ENCODE assay signal across 11 mouse cellular contexts in genomic region chr8:4367808-4368207, GRCm38 (mm10). TPM values are rescaled to one million over a fixed set of nuclear protein-coding genes. Genes with fewer than 3 reads are reported as not detected.
A peak's percentile ranks its signal among the peaks of the same experiment; 100 is the strongest.
DNase-seq lines count a peak whose midpoint lies in the region; ATAC-seq and TF ChIP-seq lines count a peak whose summit lies in the region.
"Had no signal": no experiment of that assay in that cellular context is flagged by ENCODE, and none has a peak within 500 bp of the region (broad histone marks: within the 10 kb centered on the region; RNA-seq: fewer than 3 reads in every experiment).

No protein-coding gene starts in this region.

- no peak for TF ChIP-seq CTCF in left cerebral cortex, adult 2 months (IDR thresholded peaks at IDR 0.05)
- TF ChIP-seq CTCF in stomach, postnatal 0 days (IDR thresholded peaks at IDR 0.05; ENCODE audit: low read depth) = no peak

- DNase-seq in adrenal gland, adult 2 months = peak; percentile 25
- DNase-seq in adrenal gland, postnatal 4 days (ENCODE audit: low spot score in 2 of 2) = no peak
- peak; percentile 26 to 32 for DNase-seq in left cerebral cortex, adult 2 months (ENCODE audit: extremely low spot score in 1 of 2, low spot score in 2 of 2)
- no peak for DNase-seq in left cerebral cortex, adult 11 months (ENCODE audit: low spot score)
- peak; percentile 67 to 78 for DNase-seq in layer of hippocampus, postnatal 10 days (ENCODE audit: low spot score in 2 of 2)
- no peak for DNase-seq in stomach, postnatal 0 days (ENCODE audit: low spot score)
- no peak for DNase-seq in liver, embryonic 11.5 days (ENCODE audit: low spot score)
- no peak for DNase-seq in lung, adult 18-20 months
- DNase-seq: cerebellum, adult 9-10 months; kidney, postnatal 25 days; lung, embryonic 14.5 days had no signal

- intact Hi-C loops in left cerebral cortex, adult 2 months (cut with DNase I) = no loop called here

- ATAC-seq in stomach, postnatal 0 days (ENCODE audit: low FRiP score, low TSS enrichment) = no peak
- ATAC-seq in liver, embryonic 11.5 days (replicated peaks; ENCODE audit: low FRiP score) = no peak

- no peaks in the 10 kb centered on the region for H3K9me3 ChIP-seq in stomach, postnatal 0 days (ENCODE audit: control insufficient read depth, low read length)
- no peaks in the 10 kb centered on the region for H3K9me3 ChIP-seq in liver, embryonic 11.5 days (ENCODE audit: control insufficient read depth, low read length)

- H3K27ac ChIP-seq in left cerebral cortex, adult 2 months = no peak overlapping the region
- H3K27ac ChIP-seq in stomach, postnatal 0 days (replicated peaks) = no peak overlapping the region
- H3K27ac ChIP-seq in liver, embryonic 11.5 days (ENCODE audit: low read depth, low read length) = no peak overlapping the region

- H3K36me3 ChIP-seq in stomach, postnatal 0 days (ENCODE audit: control insufficient read depth, insufficient read depth, low read length) = no peaks in the 10 kb centered on the region
- no peaks in the 10 kb centered on the region for H3K36me3 ChIP-seq in liver, embryonic 11.5 days (ENCODE audit: control insufficient read depth, insufficient read depth, low read length)

- no peak overlapping the region for H3K4me2 ChIP-seq in stomach, postnatal 0 days (replicated peaks; ENCODE audit: low read depth)
- no peak overlapping the region for H3K4me2 ChIP-seq in liver, embryonic 11.5 days
- H3K4me2 ChIP-seq: lung, embryonic 14.5 days had no signal

- H3K27me3 ChIP-seq in stomach, postnatal 0 days (ENCODE audit: control insufficient read depth, insufficient read depth, low read length) = no peaks in the 10 kb centered on the region
- no peaks in the 10 kb centered on the region for H3K27me3 ChIP-seq in liver, embryonic 11.5 days (replicated peaks; ENCODE audit: control insufficient read depth, insufficient read depth, low read length)

- no peak overlapping the region for H3K4me3 ChIP-seq in left cerebral cortex, adult 2 months
- H3K4me3 ChIP-seq in stomach, postnatal 0 days (ENCODE audit: low read depth, low read length) = no peak overlapping the region
- no peak overlapping the region for H3K4me3 ChIP-seq in liver, embryonic 11.5 days (ENCODE audit: low read depth, low read length)

- WGBS in stomach, postnatal 0 days = 78% methylated on average over 11 of the region's 11 CpGs
- WGBS in liver, embryonic 11.5 days = 81% methylated on average over 11 of the region's 11 CpGs

- no peaks in the 10 kb centered on the region for H3K4me1 ChIP-seq in stomach, postnatal 0 days (replicated peaks; ENCODE audit: control insufficient read depth, insufficient read depth)
- no peaks in the 10 kb centered on the region for H3K4me1 ChIP-seq in liver, embryonic 11.5 days (replicated peaks; ENCODE audit: control insufficient read depth, insufficient read depth, low read length)

- H3K9ac ChIP-seq in stomach, postnatal 0 days (ENCODE audit: low read length) = no peak overlapping the region
- no peak overlapping the region for H3K9ac ChIP-seq in liver, embryonic 11.5 days (ENCODE audit: low read depth, low read length)
- H3K9ac ChIP-seq: lung, embryonic 14.5 days had no signal

- TF ChIP-seq EP300 in stomach, postnatal 0 days (optimal IDR thresholded peaks at IDR 0.05) = no peak

RNA-seq across cellular contexts. Expression of gene Elavl1, which starts 42.6 kb away (rescaled TPM):
- total RNA-seq in adrenal gland, adult 2 months (2021) = 100 to 1,000 TPM in 1 of 2 experiments, 10 to 100 TPM in 1; 86.8 to 113 TPM
- polyA plus RNA-seq in adrenal gland, adult 2 months (2012; rRNA removed) = 25.8 and 26.2 TPM in 2 replicates
- 10 to 100 TPM; 86.6 to 95.6 TPM for total RNA-seq in adrenal gland, postnatal 4 days (2021)
- 10 to 100 TPM; 74.1 to 77.4 TPM for total RNA-seq in left cerebral cortex, adult 2 months (2021)
- total RNA-seq in layer of hippocampus, postnatal 10 days (2021) = 10 to 100 TPM; 65.5 to 75.7 TPM
- polyA plus RNA-seq in stomach, postnatal 0 days (2015; fragmentation: Nextera tagmentation; extraction: Ambion mirVana) = 80.2 and 88.6 TPM in 2 replicates
- polyA plus RNA-seq in liver, embryonic 11.5 days (2014; fragmentation: Nextera tagmentation; extraction: Ambion mirVana) = 266 and 299 TPM in 2 replicates

RNA-seq across cellular contexts. Expression of gene Ccl25, which starts 42.8 kb away (rescaled TPM):
- 10 to 100 TPM; 16.0 to 18.6 TPM for total RNA-seq in adrenal gland, adult 2 months (2021)
- 0.86 and 1.6 TPM in 2 replicates for polyA plus RNA-seq in adrenal gland, adult 2 months (2012; rRNA removed)
- total RNA-seq in adrenal gland, postnatal 4 days (2021) = 10 to 100 TPM; 22.7 to 26.9 TPM
- total RNA-seq in left cerebral cortex, adult 2 months (2021) = 10 to 100 TPM; 21.9 to 22.8 TPM
- 10 to 100 TPM; 23.0 to 24.1 TPM for total RNA-seq in layer of hippocampus, postnatal 10 days (2021)
- 4.4 and 5.3 TPM in 2 replicates for polyA plus RNA-seq in stomach, postnatal 0 days (2015; fragmentation: Nextera tagmentation; extraction: Ambion mirVana)
- 15.2 and 19.3 TPM in 2 replicates for polyA plus RNA-seq in liver, embryonic 11.5 days (2014; fragmentation: Nextera tagmentation; extraction: Ambion mirVana)

Comparison
In these comparisons a context has a peak if more than half of its experiments do, and no peak if none do; other contexts are left out.
1. DNase-seq: peak in adrenal gland, adult 2 months (single experiment), left cerebral cortex, adult 2 months (2 of 2) and layer of hippocampus, postnatal 10 days (2 of 2); none in adrenal gland, postnatal 4 days (0 of 2), left cerebral cortex, adult 11 months (single experiment), stomach, postnatal 0 days (single experiment), liver, embryonic 11.5 days (single experiment) and lung, adult 18-20 months (0 of 2).